Mouse (Mus musculus) liver, adult 2 months (tissue): ENCODE measurements at regions not wholly inside any gene's neighbourhood (a gene's known extent, or its start where the extent isn't known, plus 50 kb on each side); places are given as distances from the start of the nearest gene placed in this dataset.

Experiments used
- CTCF ChIP-seq: fragments of 200-500 bp; IDR thresholded peaks from 2 replicates; pipeline ENCODE4 v1.5.1; 2011; ENCODE audit warnings: low read depth, low read length, control low read depth
- POLR2A ChIP-seq: fragments of 200-500 bp; IDR thresholded peaks from 2 replicates; pipeline ENCODE4 v1.6.1; 2011; ENCODE audit warnings: low read length, control low read depth; ENCODE audit not compliant: insufficient read depth; ENCODE audit errors: extremely low read depth

DNA sequence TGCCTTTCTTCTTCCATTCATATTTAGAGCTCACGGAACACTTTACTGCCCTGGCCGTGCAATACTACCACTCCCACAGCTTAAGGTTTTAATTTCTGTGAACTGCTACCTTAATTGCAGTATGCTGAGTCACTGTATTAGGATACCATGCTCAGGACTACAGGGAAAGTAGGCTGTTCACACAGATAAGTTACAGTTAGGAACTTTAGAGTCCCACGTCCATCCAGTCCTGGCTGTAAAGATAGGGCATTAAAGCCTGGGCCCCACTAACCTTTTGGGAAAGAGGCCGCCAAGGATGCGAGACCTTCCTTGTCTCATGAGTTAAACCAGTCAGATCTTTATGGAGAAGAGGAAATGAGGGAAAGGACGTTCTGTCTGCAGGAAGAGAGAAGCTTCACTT is 574.6 kb downstream of the Stpg2 start:
- TF ChIP-seq CTCF (no peak), POLR2A (no peak)
